Mouse (Mus musculus) lung, postnatal 0 days (tissue): ENCODE results near the gene Rnf31.

Experiments used
- CTCF ChIP-seq: IDR thresholded peaks from 2 replicates; pipeline ENCODE4 v1.5.1; 2016; ENCODE audit warnings: antibody characterized with exemption, mild to moderate bottlenecking
- EP300 ChIP-seq: IDR thresholded peaks from 2 replicates; pipeline ENCODE4 v1.6.1; 2016; ENCODE audit warnings: antibody characterized with exemption, mild to moderate bottlenecking, control low read depth

GRCm38 (mm10) chr14:55575302-55575701 is 16.2 kb upstream of the Rnf31 start, which contains the start of gene Fitm1:
- TF ChIP-seq CTCF (no peak), EP300 (no peak)
